Mouse (Mus musculus) liver, postnatal 0 days (tissue): ENCODE data around the gene Mmd2.

Experiments
- CTCF ChIP-seq: sonication (generic); IDR thresholded peaks from 2 replicates; pipeline ENCODE4 v1.5.1; 2016; ENCODE audit warnings: antibody characterized with exemption, low read depth
- EP300 ChIP-seq: IDR thresholded peaks from 2 replicates; pipeline ENCODE4 v1.6.1; 2016; ENCODE audit warnings: antibody characterized with exemption, low read depth, mild to moderate bottlenecking

DNA sequence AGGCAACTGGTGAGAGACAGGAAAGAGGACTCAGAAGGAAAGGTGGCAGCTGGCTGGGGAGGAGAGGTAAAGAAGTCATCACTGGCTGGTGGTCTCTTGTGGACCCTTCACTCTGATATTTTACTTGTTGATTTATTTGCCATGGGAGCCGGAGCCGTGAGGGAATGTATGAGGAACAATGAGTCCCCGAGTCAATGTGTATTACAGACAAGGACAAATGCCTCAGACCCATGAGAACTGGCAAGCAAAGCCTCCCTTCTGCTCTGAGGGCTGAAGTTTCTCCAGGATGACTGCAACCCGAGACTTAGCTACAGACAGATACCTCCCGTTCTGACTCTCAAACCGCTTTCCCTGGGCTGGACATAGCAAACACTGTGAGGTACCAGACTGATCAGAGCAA, 7.7 kb upstream of the Mmd2 start:
- TF ChIP-seq CTCF (no peak), EP300 (no peak)
